ENCODE assay signal across 8 mouse cellular contexts in genomic region chr4:118216726-118217595, GRCm38 (mm10). TPM values are rescaled to one million over a fixed set of nuclear protein-coding genes. Genes with fewer than 3 reads are reported as not detected.
A peak's percentile ranks its signal among the peaks of the same experiment; 100 is the strongest.
DNase-seq lines count a peak whose midpoint lies in the region; ATAC-seq and TF ChIP-seq lines count a peak whose summit lies in the region.

No protein-coding gene starts in this region.

- H3K4me1 ChIP-seq in heart, embryonic 11.5 days (ENCODE audit: control insufficient read depth, insufficient read depth, low read length), result no peaks in the 10 kb centered on the region
- no peaks in the 10 kb centered on the region for H3K4me1 ChIP-seq in cerebellum, adult 2 months (ENCODE audit: control insufficient read depth, insufficient read depth, low read length)
- no peaks in the 10 kb centered on the region for H3K4me1 ChIP-seq in hindbrain, embryonic 14.5 days (replicated peaks; ENCODE audit: control insufficient read depth, insufficient read depth, low read length)

- no peak for ATAC-seq in heart, embryonic 11.5 days (replicated peaks; ENCODE audit: insufficient number of reproducible peaks, low FRiP score, low TSS enrichment)
- ATAC-seq in hindbrain, embryonic 14.5 days (ENCODE audit: low FRiP score), result peak; percentile 48; the same call in 1 of the 2 replicates

- no peak overlapping the region for H3K4me3 ChIP-seq in heart, embryonic 11.5 days (ENCODE audit: low read depth, low read length)
- H3K4me3 ChIP-seq in cerebellum, adult 2 months (replicated peaks; ENCODE audit: insufficient read depth, low read depth, low read length), result no peak overlapping the region
- no peak overlapping the region for H3K4me3 ChIP-seq in hindbrain, embryonic 14.5 days (replicated peaks; ENCODE audit: low read length)

- H3K27ac ChIP-seq in heart, embryonic 11.5 days (ENCODE audit: low read depth, low read length), result no peak overlapping the region
- no peak overlapping the region for H3K27ac ChIP-seq in cerebellum, adult 2 months (ENCODE audit: insufficient read depth, low read length)
- H3K27ac ChIP-seq in hindbrain, embryonic 14.5 days, result no peak overlapping the region

- no peak overlapping the region for H3K9ac ChIP-seq in heart, embryonic 11.5 days (ENCODE audit: low read depth, low read length)
- H3K9ac ChIP-seq in hindbrain, embryonic 14.5 days, result no peak overlapping the region

- TF ChIP-seq CTCF in cerebellum, adult 2 months (IDR thresholded peaks at IDR 0.05; ENCODE audit: borderline replicate concordance, insufficient read depth, low read depth, low read length), result peak; percentile 84

- 76% methylated on average over 17 of the region's 17 CpGs for WGBS in heart, embryonic 11.5 days (ENCODE audit: insufficient replicate concordance)
- 79% methylated on average over 17 of the region's 17 CpGs for WGBS in cerebellum, adult 2 months
- WGBS in hindbrain, embryonic 14.5 days, result 88% methylated on average over 17 of the region's 17 CpGs

- no peaks in the 10 kb centered on the region for H3K27me3 ChIP-seq in heart, embryonic 11.5 days (ENCODE audit: control insufficient read depth, insufficient read depth, low read length)
- no peaks in the 10 kb centered on the region for H3K27me3 ChIP-seq in cerebellum, adult 2 months (ENCODE audit: control insufficient read depth, insufficient read depth, low read length)
- H3K27me3 ChIP-seq in hindbrain, embryonic 14.5 days (ENCODE audit: control insufficient read depth, insufficient read depth, low read length), result no peaks in the 10 kb centered on the region

- H3K4me2 ChIP-seq in heart, embryonic 11.5 days, result no peak overlapping the region
- no peak overlapping the region for H3K4me2 ChIP-seq in hindbrain, embryonic 14.5 days (replicated peaks)

- H3K36me3 ChIP-seq in heart, embryonic 11.5 days (ENCODE audit: control insufficient read depth, insufficient read depth, low read length), result peaks cover 29% of the 10 kb centered on the region
- H3K36me3 ChIP-seq in hindbrain, embryonic 14.5 days (replicated peaks; ENCODE audit: control insufficient read depth, insufficient read depth), result peaks cover 98% of the 10 kb centered on the region

- DNase-seq in heart, adult 11 months, result peak; percentile 92
- peak; percentile 57 to 62 for DNase-seq in cerebellum, adult 2 months
- DNase-seq in forelimb bud, embryonic 11.5 days (ENCODE audit: low read depth, low spot score), result peak; percentile 46
- DNase-seq in hindbrain, embryonic 14.5 days (ENCODE audit: low spot score), result peak; percentile 54
- DNase-seq in layer of hippocampus, adult 9-11 months, result peak; percentile 36
- peak; percentile 78 for DNase-seq in lung, postnatal 14 days
- peak; percentile 71 to 72 for DNase-seq in right cerebral cortex, adult 2 months (ENCODE audit: low spot score in 2 of 2)

- no peaks in the 10 kb centered on the region for H3K9me3 ChIP-seq in heart, embryonic 11.5 days (replicated peaks; ENCODE audit: control insufficient read depth, low read length)
- H3K9me3 ChIP-seq in hindbrain, embryonic 14.5 days (ENCODE audit: control insufficient read depth, low read length), result no peaks in the 10 kb centered on the region

- no peak for TF ChIP-seq POLR2A in cerebellum, adult 2 months (IDR thresholded peaks at IDR 0.05; ENCODE audit: borderline replicate concordance, insufficient read depth, low read length)

RNA-seq across cellular contexts. Expression of gene Kdm4a, which starts 37.1 kb away (rescaled TPM):
- 30.7 and 30.8 TPM in 2 replicates for polyA plus RNA-seq in heart, embryonic 11.5 days (2014; fragmentation: Nextera tagmentation; extraction: Ambion mirVana)
- polyA plus RNA-seq in cerebellum, adult 2 months (2012; rRNA removed), result 46.3 and 50.0 TPM in 2 replicates
- polyA plus RNA-seq in hindbrain, embryonic 14.5 days (2014; fragmentation: Nextera tagmentation; extraction: Ambion mirVana), result 52.8 and 53.7 TPM in 2 replicates

Comparison
In these comparisons a context has a peak if more than half of its experiments do, and no peak if none do; other contexts are left out.
1. DNase-seq: peak in every context shown above with its lines; median percentile 92 in heart, adult 11 months; 78 in lung, postnatal 14 days; 72 in right cerebral cortex, adult 2 months; 60 in cerebellum, adult 2 months; 54 in hindbrain, embryonic 14.5 days; 46 in forelimb bud, embryonic 11.5 days; 36 in layer of hippocampus, adult 9-11 months.